Mouse (Mus musculus): Measurements from ENCODE around the gene Tnfsf14.

DNA sequence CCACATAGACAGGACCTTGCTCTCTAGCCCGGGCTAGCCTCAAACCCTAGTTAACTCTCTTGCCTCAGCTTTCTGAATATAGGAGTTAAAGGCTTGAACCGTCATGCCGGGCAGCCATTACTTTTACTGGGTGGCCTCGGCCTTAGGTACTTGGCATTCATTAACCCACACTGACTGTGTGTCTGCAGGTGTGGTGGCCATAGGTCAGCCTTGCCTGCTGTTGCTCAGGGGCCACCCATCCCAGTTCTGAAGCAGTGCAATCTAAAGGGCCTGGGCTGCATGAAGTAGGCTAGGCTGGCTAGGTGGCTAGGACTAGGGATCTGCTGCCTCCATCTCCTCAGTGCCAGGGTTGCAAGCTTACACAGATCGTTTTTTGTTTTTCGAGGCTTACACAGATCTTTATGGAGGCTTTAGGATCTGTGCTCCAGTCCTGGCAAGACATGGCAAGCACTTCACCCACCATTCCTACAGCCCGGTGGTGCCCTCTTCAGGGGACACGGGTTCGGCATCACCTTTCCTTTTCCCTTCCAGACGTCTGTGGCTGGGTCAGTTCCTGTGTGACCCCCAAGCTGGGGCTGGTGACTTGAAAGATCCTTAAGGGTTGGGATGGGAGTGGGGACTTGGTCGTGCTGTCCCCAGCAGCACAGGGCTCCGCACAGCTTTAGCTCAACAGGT lies 40.4 kb upstream of the Tnfsf14 start:
- TF ChIP-seq CTCF (IDR thresholded peaks at IDR 0.05; ENCODE audit: borderline replicate concordance, control insufficient read depth, extremely low read depth, insufficient read depth, low read length, poor library complexity) (no peak), POLR2A (IDR thresholded peaks at IDR 0.05; ENCODE audit: control insufficient read depth, extremely low read depth, insufficient read depth, low read length, poor library complexity) (no peak)

Data from thymus, adult 2 months (tissue).